Mouse (Mus musculus): ENCODE results near the gene Tmem108.

Gene Tmem108

DNA sequence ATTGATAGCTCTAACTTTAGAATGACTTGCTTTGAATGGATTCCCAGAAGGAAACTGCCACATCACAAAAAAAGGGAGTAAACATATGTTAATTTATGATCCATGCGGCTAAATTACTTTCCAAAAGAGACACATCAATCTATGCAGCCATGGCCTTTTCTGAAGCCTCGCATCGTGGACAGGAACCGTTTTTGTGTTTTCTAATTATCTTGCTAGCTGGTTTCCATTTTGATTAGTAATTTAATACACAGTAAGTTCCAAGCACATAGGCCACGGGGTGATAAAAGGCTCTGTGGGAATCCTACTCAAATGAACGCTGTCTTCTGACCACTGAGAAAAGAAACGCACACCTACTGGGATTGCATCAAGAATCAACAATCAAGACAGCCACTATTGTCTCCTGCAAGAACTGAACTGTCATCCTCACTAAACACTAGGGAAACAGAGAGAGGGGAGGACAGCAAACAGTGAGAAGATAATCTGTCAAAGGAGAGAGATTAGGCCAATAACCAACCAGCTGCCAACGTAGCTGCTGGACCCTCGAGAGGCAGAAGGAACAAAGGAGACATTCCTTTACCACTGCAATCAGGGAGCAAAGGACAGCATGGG, 132.7 kb downstream of the Tmem108 start:
- DNase-seq (ENCODE audit: low spot score), result no peak

DNA sequence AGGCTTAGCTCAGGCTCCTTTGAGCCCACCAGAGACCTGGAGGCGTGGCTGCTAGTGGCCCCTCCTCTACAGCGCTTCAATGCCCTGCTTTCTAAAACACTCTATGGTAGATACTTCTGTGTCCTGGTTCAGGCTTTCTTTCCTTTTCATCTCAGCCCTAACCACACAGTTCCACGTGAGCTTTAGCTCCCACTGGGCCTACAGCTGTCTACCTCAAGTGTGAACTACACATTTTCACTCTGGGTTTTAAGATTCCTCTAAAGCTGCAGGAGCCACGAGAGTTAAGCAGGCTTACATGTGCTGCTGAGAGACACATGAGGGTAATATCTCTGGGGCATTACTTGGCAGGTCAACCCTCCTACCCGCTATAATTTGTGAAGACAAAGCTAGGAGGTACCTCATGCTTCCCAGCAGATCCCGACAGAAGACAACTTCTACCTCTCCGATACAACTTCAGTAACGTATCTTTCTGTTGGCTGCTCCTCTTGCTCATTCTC, 134.2 kb downstream of the Tmem108 start:
- DNase-seq (ENCODE audit: low spot score), result no peak

DNA sequence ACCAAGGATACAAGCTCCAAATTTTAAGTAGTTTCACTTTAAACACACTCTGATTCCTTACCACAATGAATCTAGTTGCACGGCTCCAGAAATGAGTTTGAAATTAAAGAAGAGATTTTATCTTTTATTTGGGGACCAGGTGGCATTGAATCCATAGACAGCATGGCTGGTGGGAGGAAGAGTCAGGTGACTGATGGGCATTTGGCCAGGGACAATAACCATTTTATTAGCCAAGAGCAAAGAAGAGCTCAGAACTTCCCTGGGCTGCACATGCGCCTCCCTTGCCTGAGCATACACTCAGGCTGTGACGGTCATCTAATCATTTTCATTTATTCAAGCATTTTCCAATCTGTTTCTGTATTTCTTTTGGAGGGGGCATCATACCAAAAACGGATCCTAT, 135.5 kb downstream of the Tmem108 start:
- no peak for DNase-seq (ENCODE audit: low spot score)

DNA sequence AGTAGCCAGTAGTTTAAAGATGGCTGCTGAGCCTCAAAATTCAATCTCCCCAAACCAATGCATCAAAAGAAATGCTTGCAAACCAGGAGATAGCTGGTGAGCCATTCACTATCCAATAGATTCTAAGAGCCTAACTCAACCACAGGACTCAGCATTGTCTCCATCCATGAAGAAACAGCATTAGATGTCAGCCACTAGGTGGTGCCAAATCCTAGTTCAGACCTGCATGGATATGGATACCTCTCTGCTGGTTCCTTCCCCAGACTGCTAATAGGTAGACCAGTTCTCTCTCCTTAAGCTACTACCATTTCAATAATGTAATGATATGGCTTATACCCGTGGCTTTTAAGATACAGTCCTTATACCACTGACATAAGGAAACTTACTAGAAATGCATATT, 137.0 kb downstream of the Tmem108 start:
- peak; percentile 11 for DNase-seq (ENCODE audit: low spot score)

DNA sequence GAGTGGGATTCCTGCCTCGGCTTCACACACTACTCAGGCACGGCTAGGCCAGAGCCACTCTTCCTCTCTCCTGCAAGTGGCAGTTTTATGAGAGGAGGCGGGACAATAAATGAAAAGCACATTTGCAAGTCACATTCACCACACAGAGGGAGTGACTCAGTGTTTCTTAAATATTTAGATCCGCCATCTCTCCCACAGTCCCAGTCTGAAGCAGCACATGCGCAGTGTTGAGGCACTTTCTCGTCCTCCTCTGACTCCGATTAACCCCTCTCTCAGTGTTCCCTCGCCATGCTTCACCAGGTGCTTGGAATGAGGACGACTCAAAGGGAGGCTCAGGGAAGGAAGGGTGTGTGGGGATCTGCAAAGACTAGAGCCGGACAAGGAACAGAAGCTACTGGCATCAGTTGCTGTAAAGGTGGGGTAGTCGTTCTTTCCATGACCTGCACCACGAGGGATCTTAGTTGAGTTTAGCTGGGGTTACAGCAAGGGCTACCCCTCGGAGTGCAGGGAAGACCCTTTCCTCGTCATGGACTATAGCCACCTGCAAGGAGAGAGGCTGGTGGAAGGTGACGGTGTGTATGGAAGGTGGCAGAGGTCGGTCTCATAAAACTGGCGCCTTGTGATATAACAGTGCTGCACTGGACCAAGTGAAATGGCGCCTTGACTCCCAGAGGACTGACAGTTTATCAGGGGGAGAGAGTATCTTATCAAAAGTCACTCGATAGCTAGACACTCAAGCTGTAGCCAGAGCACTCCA, 137.9 kb downstream of the Tmem108 start:
- DNase-seq (ENCODE audit: low spot score), result no peak

DNA sequence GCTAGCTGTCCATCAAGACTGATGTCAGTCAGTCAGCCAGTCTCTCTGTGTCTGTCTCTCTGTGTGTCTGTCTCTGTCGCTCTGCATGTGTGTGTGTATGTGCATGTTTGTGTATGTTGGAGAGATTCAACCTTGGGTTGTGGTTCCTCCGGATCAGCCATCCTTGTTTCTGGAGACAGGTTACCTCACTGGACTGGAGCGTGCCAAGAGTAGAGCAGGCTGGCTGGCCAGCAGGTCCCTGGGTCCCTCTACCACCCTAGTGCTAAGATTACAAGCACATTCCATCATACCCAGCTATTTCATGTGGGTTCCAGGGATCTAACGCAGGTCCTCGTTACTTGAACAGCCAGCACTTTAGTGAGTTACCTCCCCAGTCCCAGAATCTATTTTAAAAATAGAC, 138.6 kb downstream of the Tmem108 start:
- DNase-seq (ENCODE audit: low spot score), result no peak

DNA sequence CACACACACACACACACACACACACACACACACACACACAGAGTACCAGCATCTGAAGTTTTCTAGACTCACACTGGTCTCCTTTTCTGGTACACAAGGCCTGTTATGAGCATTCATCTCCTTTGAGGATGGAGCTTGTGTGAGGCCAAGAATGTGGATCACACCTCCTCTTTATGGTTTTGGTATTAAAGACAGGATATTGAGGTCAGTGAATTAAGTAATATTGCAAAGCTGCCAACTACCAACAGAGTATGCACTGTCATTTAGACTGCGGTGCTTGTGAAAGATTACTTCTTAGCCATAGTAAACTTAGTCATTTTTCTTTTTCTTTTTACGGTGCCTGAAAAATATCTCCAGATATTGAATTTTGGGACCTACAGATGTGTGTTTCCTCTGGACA, 139.8 kb downstream of the Tmem108 start:
- DNase-seq (ENCODE audit: low spot score), result no peak

DNA sequence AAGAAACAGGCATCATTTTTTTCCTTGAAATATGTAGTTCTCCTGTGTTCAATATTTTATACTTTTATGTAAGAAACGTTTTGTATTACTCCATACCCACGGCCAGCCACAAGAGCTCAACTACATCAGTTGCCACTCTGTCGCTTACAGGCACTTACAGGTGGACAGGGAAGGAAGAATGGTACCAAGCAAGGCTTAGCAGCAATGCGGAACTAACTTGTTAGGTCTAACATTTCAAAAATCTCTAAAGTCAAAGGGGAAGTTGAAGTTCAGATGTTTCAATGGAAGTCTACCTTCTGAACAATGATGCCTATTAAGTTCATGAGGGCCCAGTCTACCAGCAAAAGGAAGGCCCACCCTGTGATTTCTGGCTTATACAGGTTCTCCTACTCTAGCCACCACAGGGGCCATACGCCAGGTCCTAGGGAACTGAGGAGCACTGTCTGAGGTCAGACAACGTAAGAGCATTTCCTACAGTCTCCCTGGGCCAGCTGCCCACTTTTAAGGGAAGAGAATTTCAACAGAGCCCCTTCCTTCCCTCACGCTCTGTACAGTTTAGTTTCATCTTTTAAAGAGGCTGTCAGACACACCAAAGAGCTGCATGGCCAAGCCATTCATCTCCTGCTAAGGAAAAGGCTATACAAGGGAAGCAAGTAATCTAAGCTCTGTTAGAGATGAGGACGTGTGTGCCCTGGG, 141.0 kb downstream of the Tmem108 start:
- DNase-seq (ENCODE audit: low spot score), result no peak

DNA sequence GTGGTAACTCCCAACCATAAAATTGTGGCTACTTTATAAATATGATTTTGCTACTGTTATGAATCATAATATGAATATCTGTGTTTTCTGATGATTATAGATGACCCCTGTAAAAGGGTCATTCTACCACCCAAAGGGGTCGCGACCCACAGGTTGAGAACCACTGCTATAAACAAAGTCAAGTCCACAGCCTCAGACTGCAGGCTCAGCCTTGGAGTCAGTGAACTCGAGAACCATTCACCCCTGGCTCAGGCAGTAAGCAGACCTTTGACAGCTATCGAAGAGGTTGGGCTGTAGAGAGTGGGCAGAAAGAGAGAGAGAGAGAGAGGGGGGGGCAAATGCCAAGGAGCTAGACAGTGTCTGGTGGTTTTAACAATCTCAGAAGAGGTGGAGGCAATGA, 147.4 kb downstream of the Tmem108 start:
- DNase-seq (ENCODE audit: low spot score), result no peak

DNA sequence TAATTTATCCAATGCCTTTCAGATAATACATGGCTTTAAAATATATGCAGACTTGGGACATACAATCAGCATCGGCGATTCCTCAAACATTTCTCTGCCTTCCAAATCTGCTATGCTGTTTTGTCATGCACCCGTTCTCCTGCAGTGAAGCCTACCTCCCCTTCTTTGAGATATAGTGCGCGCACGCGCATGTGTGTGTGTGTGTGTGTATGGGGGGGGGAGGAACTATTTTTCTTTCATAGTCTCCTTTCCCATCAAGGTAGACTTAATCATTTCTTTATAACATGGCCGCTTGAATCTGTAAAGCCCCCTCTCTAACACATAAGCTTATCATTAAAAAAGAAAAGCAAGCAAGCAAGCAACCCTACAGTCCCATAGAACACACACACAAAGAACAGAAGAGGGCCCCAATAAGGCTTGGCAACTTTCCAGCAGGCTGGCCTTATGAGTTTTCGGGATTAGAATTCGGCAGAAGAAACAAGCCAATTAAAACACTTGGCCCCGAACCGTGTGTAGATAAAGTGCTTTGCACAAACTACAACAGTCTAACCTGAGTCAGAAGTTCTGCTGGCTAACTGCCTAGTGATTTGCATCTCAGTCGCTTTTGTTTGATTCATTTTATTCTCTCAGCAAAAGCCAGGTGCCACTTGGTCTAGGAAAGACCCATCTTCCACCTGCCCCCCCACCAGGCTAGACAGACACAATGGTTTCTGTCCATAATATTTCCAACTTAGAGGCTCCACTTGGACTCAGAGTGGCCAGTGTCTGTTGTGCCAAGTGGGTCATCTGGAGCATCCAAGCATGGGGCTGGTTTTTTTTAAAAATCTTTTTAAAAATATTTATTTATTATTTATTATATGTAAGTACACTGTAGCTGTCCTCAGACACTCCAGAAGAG, 153.2 kb downstream of the Tmem108 start:
- DNase-seq (ENCODE audit: low spot score), result no peak

DNA sequence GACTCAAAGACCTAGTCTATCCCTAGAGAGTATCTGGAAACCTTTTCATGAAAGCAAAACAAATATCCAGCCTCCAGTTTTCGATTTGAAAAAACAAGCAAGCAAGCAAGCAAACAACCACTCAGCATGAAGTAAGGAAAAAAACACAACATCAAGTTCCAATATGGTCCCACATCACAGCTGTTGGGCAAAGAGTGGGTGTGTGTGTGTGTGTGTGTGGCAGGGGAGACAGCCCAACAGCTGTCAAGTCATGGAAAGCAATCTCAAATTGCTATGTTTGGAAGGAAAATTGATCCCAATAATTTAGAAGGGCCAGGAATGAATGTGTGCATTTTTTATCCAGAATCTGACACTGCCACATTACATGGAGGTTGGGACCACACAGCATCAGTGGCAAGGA, 155.6 kb downstream of the Tmem108 start:
- DNase-seq (ENCODE audit: low spot score), result no peak

DNA sequence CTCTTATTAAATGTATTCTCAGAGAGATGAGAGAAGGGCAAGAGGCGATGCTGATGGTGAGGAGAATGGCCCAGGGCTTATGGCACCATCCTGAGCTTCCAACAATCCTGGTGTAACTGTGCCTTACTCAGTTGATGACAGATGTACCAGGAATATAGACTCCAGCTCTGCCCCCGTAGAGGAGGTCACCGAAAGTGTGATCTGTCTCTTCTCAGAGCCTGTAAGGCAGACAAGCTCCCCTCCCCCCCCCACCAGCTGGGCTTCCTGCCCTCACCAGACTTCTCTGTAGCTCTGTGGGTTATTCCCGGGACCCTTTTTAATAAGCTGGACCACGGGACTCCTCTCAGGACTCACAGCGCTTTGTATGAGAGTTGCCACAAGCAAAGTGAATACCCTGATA, 157.8 kb downstream of the Tmem108 start:
- no peak for DNase-seq (ENCODE audit: low spot score)

DNA sequence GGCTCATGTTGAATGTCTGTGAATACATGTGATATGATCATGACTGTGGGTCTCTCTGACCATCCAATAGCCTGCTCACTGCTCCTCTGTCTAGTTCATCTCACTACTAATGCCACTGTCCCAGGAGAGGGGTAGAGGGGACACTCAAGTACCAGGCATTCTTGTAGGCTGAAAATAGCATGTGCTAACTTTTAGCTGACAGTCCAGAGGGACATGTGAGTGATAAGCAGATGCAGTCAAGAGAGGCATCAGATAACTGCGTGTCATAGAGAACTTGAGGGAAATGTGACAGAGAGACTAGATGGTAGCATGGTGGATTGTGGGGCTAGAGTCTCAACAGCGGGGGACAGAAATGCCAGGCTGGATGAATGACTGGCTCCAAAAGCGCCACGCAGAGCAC, 159.8 kb downstream of the Tmem108 start:
- no peak for DNase-seq (ENCODE audit: low spot score)

DNA sequence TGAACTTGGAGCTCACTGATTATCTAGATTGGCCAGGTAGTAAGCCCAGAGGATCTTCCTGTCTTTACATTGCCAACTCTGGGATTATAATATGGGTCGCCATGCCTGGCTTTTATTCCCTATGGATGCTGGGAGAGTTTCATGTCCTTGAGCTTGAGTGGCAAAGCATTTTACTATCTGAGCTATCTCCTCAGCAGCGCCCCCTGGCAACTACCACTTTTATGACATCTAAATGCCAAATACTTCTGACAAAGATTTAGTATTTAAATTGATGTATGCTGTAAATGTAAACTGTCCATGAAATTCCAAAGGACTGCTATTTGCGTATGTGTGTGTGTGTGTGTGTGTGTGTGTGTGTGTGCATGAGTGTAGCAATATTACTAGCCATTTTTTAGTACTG, 160.8 kb downstream of the Tmem108 start:
- no peak for DNase-seq (ENCODE audit: low spot score)

DNA sequence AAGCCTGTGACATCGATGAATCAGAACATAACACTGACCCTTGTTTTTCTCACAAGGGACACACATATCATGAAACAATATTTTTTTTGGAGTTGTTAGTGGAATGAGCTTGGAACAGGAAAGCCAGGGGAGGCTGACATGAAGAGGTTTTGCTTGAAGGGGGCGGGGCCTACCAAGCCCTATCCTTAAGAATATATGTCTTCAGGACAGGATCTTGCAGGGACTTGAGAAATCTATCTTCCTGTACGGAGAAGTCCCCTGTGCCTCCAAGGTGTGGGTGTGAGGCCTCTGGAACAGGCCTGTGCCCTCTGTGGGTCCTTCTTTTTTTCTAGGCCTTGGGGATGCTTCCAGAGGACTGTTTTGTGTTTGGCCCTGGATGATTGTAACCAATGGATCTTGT, 161.7 kb downstream of the Tmem108 start:
- no peak for DNase-seq (ENCODE audit: low spot score)

DNA sequence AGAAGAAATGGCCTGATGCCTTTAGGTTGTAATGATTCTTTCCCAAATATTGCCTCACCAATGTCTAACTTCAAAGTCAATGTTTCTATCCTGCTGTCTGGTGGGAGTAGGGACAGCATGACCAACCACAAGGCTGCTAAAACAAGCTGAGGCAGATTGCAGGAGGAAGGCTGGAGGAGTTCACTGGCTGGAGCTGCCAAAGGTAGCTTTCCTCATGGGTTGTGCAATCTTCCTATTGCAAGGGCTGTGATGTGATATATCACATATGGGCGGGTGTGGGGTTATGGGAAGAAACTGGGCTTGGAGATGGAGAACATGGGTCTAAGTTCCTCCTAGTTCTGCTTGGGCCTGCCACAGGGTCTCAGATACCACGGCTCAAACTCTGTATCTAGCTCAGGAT, 163.8 kb downstream of the Tmem108 start:
- DNase-seq (ENCODE audit: low spot score), result no peak

DNA sequence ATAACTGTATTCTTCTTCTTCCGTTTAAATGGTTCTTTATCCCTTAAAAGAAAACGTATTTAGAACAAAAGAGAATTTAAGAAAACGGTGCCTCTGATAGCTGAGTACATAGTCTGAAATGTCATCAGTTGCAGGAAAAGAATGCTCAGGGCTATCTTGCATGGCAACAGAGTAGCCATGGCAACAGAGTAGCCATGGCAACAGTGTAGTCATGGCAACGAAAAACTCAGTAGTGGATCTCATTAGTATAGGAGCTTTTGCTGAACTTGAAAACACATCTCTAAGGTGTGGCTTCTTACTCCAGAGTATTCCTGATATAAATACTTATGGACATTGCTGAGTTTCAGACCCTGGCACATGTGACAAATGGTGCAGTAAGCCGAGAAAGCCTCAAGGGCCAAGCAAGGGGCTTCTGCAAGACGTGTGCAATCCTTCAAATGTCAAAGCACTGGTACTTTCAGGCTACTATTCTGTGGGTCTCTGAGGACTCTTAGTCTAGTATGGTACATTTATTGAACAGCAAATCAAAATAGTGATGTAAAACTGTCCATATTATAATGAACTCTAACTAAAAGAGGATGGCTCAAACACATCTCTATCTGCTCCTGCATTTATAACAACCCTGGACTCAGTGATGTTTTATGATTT, 166.3 kb downstream of the Tmem108 start:
- no peak for DNase-seq (ENCODE audit: low spot score)

DNA sequence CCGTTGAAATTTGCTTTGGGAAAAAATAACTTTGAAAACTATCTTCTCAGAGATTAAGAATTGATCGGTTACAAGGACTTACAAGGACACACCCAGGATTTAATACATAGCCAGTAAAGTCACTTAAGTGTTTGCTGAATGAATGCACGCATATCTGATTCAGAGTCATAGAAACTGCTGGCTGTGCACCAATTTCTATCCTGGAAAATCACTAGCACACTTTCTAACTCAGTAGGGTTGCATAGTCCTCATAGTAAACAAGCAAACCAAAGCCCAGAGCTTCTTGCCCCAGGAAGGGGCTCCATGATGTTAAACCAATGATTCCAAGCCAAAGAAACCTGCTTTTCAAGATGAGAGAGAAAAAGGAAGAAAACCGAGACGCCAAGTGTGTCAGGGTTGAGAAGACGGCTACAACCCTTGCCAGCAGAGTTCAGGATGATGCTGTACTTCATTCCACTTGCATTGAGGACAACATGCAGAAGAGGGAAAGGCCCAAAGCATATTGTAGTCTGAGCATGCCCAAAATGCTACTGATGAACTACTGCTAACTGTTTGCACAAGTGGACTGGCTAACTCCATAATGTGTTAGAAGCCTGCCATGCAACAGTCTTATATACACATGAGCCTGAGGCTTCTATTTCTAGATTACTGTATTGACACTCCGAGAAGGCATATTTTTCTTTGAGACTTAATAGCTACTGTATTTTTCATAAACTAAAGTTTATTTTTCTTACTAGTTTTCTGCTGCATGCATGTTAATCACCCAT, 167.0 kb downstream of the Tmem108 start:
- DNase-seq (ENCODE audit: low spot score), result no peak

DNA sequence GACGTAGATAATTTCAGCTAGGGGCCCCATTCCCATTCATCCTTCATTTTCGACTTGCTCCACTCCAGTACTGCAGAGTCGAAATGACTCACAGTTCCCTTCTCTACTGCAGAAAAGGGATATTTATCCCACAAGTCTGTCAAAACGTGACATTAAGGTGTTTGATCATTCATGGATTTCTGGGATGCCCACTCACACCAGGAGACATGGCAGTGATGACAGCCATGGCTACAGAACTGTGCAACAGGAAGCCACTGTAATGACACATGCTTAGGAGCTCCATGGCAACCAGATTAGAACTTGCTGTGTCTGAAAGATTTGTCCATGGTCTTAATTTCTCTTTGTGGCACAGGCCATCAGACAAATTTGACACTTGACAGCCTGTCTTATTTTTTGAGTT, 168.6 kb downstream of the Tmem108 start:
- DNase-seq (ENCODE audit: low spot score), result no peak

DNA sequence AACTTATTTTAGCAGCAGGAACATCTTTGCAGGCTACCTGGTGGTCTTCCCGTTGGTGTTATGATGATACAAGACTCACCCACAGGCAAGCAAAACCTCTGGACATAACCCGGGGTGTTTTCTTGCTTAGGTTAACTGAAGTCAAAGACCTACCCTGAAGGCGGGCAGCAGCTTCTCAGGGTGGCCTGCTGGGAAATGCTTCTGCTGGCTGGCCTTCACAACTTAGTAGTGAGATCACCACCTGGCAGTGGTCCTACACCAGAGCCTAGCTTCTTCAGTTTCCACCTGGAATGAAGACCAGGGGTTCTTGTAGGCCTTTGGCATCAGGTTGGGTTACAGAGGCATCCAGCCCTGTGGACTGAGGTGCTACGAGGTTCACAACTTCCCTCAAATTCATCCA, 169.7 kb downstream of the Tmem108 start:
- no peak for DNase-seq (ENCODE audit: low spot score)

DNA sequence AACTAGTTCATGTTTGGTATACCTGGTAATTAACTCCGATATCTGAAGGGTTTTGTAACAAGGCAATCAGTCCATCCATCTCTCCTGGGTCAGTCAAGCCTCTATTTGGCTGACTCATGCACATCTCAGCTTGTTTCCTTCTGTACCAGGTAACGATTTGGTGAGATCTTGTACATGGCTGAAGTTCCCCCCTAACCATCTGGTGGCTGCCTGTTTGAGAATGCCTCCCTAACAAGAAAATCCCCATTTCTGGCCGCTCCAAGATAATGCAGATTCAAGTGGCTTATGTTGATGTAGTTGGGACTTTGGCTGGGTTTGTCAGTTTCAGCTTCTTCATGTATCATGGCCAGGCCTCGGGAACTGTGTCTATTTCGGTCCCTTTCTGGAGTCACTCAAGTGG, 170.8 kb downstream of the Tmem108 start:
- no peak for DNase-seq (ENCODE audit: low spot score)

All from ovary, postnatal 36 days (tissue).